24 mouse cellular contexts compared by ENCODE assay signal in genomic region chr17:53087516-53087915, GRCm38 (mm10).
DNase-seq lines count a peak whose midpoint lies in the region; TF ChIP-seq lines count a peak whose summit lies in the region.
"Had no signal": no experiment of that assay in that cellular context is flagged by ENCODE, and none has a peak within 500 bp of the region (broad histone marks: within the 10 kb centered on the region; RNA-seq: fewer than 3 reads in every experiment).

No protein-coding gene starts in this region.

- no peak for TF ChIP-seq EP300 in heart, adult 2 months (IDR thresholded peaks at IDR 0.05; ENCODE audit: insufficient read depth, low read depth, low read length)

- DNase-seq in embryo, embryonic 11 days, result peak; percentile 0
- DNase-seq in embryo, embryonic 10 days (ENCODE audit: low spot score), result no peak
- peak; percentile 61 for DNase-seq in ZHBTc4 (ENCODE audit: low read depth, low spot score)
- DNase-seq in mesoderm, embryonic 11.5 days (ENCODE audit: low read depth, low spot score), result peak; percentile 2
- DNase-seq in heart, adult 2 months, result no peak
- DNase-seq in lung, postnatal 10 days, result no peak
- DNase-seq: adrenal gland, adult 2 months; adrenal gland, postnatal 14 days; cerebellum, adult 18-20 months; cerebellum, adult 9-10 months; cerebellum, postnatal 14 days; gastrocnemius, postnatal 25 days; heart, adult 18-20 months; heart, postnatal 14 days; heart, postnatal 4 days had no signal

- no peaks in the 10 kb centered on the region for H3K27me3 ChIP-seq in heart, adult 2 months (ENCODE audit: control insufficient read depth, insufficient read depth, low read length)
- H3K27me3 ChIP-seq: embryonic facial prominence, embryonic 13.5 days; forebrain, embryonic 12.5 days; forebrain, embryonic 15.5 days; heart, embryonic 13.5 days had no signal

- 18% methylated on average over 2 of the region's 2 CpGs for WGBS in heart, adult 2 months

- H3K79me2 ChIP-seq in heart, adult 2 months (replicated peaks; ENCODE audit: control insufficient read depth, insufficient read depth, low read length), result no peaks in the 10 kb centered on the region

- no peak overlapping the region for H3K4me3 ChIP-seq in heart, adult 2 months
- H3K4me3 ChIP-seq: embryonic facial prominence, embryonic 10.5 days; embryonic facial prominence, embryonic 13.5 days; erythroblast, embryonic 14.5 days; forebrain, embryonic 12.5 days; forebrain, embryonic 15.5 days; heart, embryonic 10.5 days; heart, embryonic 13.5 days had no signal

- H3K4me1 ChIP-seq in heart, adult 2 months (ENCODE audit: control insufficient read depth, insufficient read depth, low read length), result no peaks in the 10 kb centered on the region
- H3K4me1 ChIP-seq: embryonic facial prominence, embryonic 10.5 days; embryonic facial prominence, embryonic 13.5 days; forebrain, embryonic 12.5 days; forebrain, embryonic 15.5 days; heart, embryonic 10.5 days; heart, embryonic 13.5 days had no signal

- intact Hi-C loops in heart, adult 2 months (cut with DNase I), result no loop called here

- no peak overlapping the region for H3K9ac ChIP-seq in heart, adult 2 months (ENCODE audit: low read depth, low read length)
- H3K9ac ChIP-seq: embryonic facial prominence, embryonic 13.5 days; forebrain, embryonic 12.5 days; forebrain, embryonic 15.5 days; heart, embryonic 13.5 days; hindbrain, embryonic 14.5 days had no signal

- no peak overlapping the region for H3K27ac ChIP-seq in heart, adult 2 months
- H3K27ac ChIP-seq: embryonic facial prominence, embryonic 10.5 days; embryonic facial prominence, embryonic 13.5 days; forebrain, embryonic 12.5 days; forebrain, embryonic 15.5 days; heart, embryonic 10.5 days; heart, embryonic 13.5 days; hindbrain, embryonic 14.5 days; hindbrain, postnatal 0 days had no signal

- H3K36me3 ChIP-seq in heart, adult 2 months (ENCODE audit: control insufficient read depth, insufficient read depth, low read length), result no peaks in the 10 kb centered on the region
- H3K36me3 ChIP-seq: embryonic facial prominence, embryonic 10.5 days; embryonic facial prominence, embryonic 13.5 days; forebrain, embryonic 12.5 days; forebrain, embryonic 15.5 days; heart, embryonic 10.5 days; heart, embryonic 13.5 days had no signal

- no peak for TF ChIP-seq CTCF in heart, adult 2 months (IDR thresholded peaks at IDR 0.05)

- TF ChIP-seq POLR2A in heart, adult 2 months (IDR thresholded peaks at IDR 0.05; ENCODE audit: insufficient read depth, low read depth, low read length), result no peak

Comparison
In these comparisons a context has a peak if more than half of its experiments do, and no peak if none do; other contexts are left out.
1. DNase-seq: peak in embryo, embryonic 11 days (single experiment), ZHBTc4 (single experiment) and mesoderm, embryonic 11.5 days (single experiment); none in embryo, embryonic 10 days (single experiment), heart, adult 2 months (0 of 2) and lung, postnatal 10 days (single experiment).